Mouse (Mus musculus) cerebellum, adult (tissue): ENCODE measurements around the gene Lhb.

Experiments used
- ATAC-seq: cut with Nextera tagmentation; 2 replicates; pipeline ENCODE4 v1.9.2; 2017; ENCODE audit warnings: mild to moderate bottlenecking, moderate library complexity, mixed read lengths; ENCODE audit not compliant: insufficient number of reproducible peaks, low FRiP score, low TSS enrichment

Lhb gene

GRCm38 (mm10) chr7:45467090-45467670 lies 46.6 kb downstream of the Lhb start:
- 0 out of 2 replicates have a peak, but pooled peaks have one; percentile 45 for ATAC-seq

- no peak for ATAC-seq
These were observed 50.2 kb downstream of the Lhb start for GRCm38 (mm10) chr7:45470869-45471268.
